Mouse (Mus musculus): Measurements from ENCODE around the gene Stra6l.

The Stra6l gene

GRCm38 (mm10) chr4:45917091-45917490, 68.6 kb downstream of the Stra6l start:
- no peak for DNase-seq (ENCODE audit: low read depth)

- DNase-seq (ENCODE audit: low read depth) = no peak
These were observed 73.4 kb downstream of the Stra6l start for GRCm38 (mm10) chr4:45921663-45922435.

DNA sequence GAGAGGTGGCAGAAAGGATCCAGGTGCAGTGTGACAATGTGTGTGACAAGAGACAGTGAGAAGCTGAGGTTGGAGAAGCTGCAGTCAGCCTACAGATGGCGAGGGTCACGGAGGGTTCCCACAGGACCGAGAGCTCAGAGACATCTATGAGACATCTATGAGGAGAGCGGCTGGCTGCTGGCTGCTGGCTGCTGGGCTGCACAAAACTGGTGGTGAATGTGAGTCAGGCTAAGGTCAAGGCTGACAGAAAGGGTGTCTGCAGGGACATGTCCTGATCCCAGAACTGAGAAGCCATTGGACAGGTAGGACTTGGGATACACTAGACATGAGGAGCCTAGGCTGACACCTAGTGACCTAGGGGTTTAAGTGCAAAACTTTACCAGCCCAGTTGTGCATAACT, 75.5 kb downstream of the Stra6l start:
- no peak for DNase-seq (ENCODE audit: low read depth)

- no peak for DNase-seq (ENCODE audit: low read depth)
These were observed 80.1 kb downstream of the Stra6l start for GRCm38 (mm10) chr4:45928561-45928960.

Data from c-Kit-positive CD71-positive TER-119-negative erythroid progenitor cells, embryonic 14.5 days (primary cell).